Comparison of ENCODE assay signal across 9 mouse cellular contexts in the genomic region with DNA sequence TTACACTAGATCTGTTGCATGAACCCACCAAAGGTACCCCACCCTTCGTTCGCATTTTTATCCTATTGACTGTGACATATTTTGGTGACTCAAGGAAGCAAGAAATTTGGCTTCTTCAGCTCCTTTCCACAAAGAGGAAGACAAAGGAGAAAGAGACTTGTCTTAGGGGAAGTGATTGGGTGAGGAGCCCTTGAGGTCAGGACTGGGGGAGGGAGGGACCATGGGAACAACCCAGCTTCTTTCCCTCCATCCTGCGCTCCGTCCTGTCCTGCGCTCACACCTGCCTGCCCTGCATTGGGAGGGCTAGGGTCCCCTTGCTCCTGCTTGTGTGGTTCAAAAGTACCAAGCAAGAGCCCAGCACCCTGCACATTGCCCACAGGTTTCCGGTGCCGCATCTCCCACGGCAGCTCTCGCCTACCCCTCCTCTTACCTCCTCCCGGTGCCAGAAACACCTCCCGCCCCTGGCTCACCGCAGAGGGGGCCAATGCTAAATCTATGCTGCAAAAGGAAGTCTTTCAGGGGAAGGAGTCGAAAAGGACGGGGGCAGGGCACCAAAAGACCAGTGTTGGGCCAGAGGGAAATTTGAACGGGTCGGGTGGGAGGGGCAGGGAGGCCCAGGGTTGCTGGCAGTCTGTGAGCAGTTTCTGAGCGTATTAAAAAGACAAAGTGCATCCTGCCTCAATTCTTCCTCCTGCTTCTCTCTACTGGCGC. TPM values are rescaled to one million over a fixed set of nuclear protein-coding genes. Genes with fewer than 3 reads are reported as not detected.
DNase-seq lines count a peak whose midpoint lies in the region; ATAC-seq and TF ChIP-seq lines count a peak whose summit lies in the region.
"Had no signal": no experiment of that assay in that cellular context is flagged by ENCODE, and none has a peak within 500 bp of the region (broad histone marks: within the 10 kb centered on the region; RNA-seq: fewer than 3 reads in every experiment).

No protein-coding gene starts in this region.

- no peaks in the 10 kb centered on the region for H3K27me3 ChIP-seq in embryonic facial prominence, embryonic 13.5 days
- H3K27me3 ChIP-seq in intestine, embryonic 16.5 days (replicated peaks; ENCODE audit: control insufficient read depth, insufficient read depth, low read length): no peaks in the 10 kb centered on the region

- TF ChIP-seq CTCF in layer of hippocampus, adult 2 months (conservative IDR thresholded peaks at IDR 0.05): no peak

- H3K4me1 ChIP-seq in embryonic facial prominence, embryonic 13.5 days: peaks cover 16% of the 10 kb centered on the region
- H3K4me1 ChIP-seq in intestine, embryonic 16.5 days (ENCODE audit: control insufficient read depth, insufficient read depth, low read length): no peaks in the 10 kb centered on the region; the same call in 1 of the 2 replicates

- peak overlapping the region; percentile 37; the same call in 1 of the 2 replicates for H3K4me3 ChIP-seq in layer of hippocampus, adult 2 months
- H3K4me3 ChIP-seq in embryonic facial prominence, embryonic 13.5 days: peak overlapping the region; percentile 37
- peak overlapping the region; percentile 13; the same call in 1 of the 2 replicates for H3K4me3 ChIP-seq in intestine, embryonic 16.5 days (ENCODE audit: low read length)
- H3K4me3 ChIP-seq: myocyte had no signal

- H3K27ac ChIP-seq in layer of hippocampus, adult 2 months: peak overlapping the region; percentile 10; the same call in 1 of the 2 replicates
- H3K27ac ChIP-seq in embryonic facial prominence, embryonic 13.5 days: no peak overlapping the region
- H3K27ac ChIP-seq in intestine, embryonic 16.5 days (ENCODE audit: low read length): no peak overlapping the region

- WGBS in embryonic facial prominence, embryonic 13.5 days: 9% methylated on average over 18 of the region's 18 CpGs
- WGBS in intestine, embryonic 16.5 days: 17% methylated on average over 18 of the region's 18 CpGs

- H3K9ac ChIP-seq in embryonic facial prominence, embryonic 13.5 days: peak overlapping the region; percentile 66
- peak overlapping the region; percentile 38 for H3K9ac ChIP-seq in intestine, embryonic 16.5 days (ENCODE audit: low read depth, low read length)

- no peaks in the 10 kb centered on the region for H3K9me3 ChIP-seq in embryonic facial prominence, embryonic 13.5 days
- no peaks in the 10 kb centered on the region for H3K9me3 ChIP-seq in intestine, embryonic 16.5 days (ENCODE audit: control insufficient read depth, low read length)

- peak overlapping the region; percentile 66 for H3K4me2 ChIP-seq in embryonic facial prominence, embryonic 13.5 days
- H3K4me2 ChIP-seq in intestine, embryonic 16.5 days (ENCODE audit: low read depth, low read length): peak overlapping the region; percentile 45

- H3K36me3 ChIP-seq in embryonic facial prominence, embryonic 13.5 days: no peaks in the 10 kb centered on the region
- no peaks in the 10 kb centered on the region for H3K36me3 ChIP-seq in intestine, embryonic 16.5 days (ENCODE audit: control insufficient read depth, insufficient read depth, low read length)

- no peak for DNase-seq in layer of hippocampus, adult 2 months (ENCODE audit: low spot score in 2 of 2)
- DNase-seq in layer of hippocampus, adult 11-12 months (ENCODE audit: low spot score): no peak
- DNase-seq in urinary bladder, adult 18-20 months (ENCODE audit: low spot score in 2 of 2): no peak
- DNase-seq in gastrocnemius, postnatal 10 days: no peak

- ATAC-seq in embryonic facial prominence, embryonic 13.5 days (ENCODE audit: insufficient number of reproducible peaks, insufficient read depth, low FRiP score, low TSS enrichment, low read depth): peak; percentile 49; the same call in 1 of the 2 replicates
- peak; percentile 14; the same call in 1 of the 2 replicates for ATAC-seq in intestine, embryonic 16.5 days
- peak; percentile 37 for ATAC-seq in monocyte, adult 5-6 weeks (replicated peaks; ENCODE audit: insufficient number of reproducible peaks, low FRiP score, low TSS enrichment, poor library complexity, severe bottlenecking)
- ATAC-seq in cerebellum, adult (ENCODE audit: insufficient number of reproducible peaks, low FRiP score, low TSS enrichment): no peak

RNA-seq across cellular contexts. Expression of gene Fam207a, which starts 6.6 kb away (rescaled TPM):
- 10 to 100 TPM; 32.8 to 35.2 TPM for total RNA-seq in layer of hippocampus, adult 2 months (2021)
- polyA plus RNA-seq in embryonic facial prominence, embryonic 13.5 days (2015; fragmentation: Nextera tagmentation; extraction: Ambion mirVana): 38.4 and 41.5 TPM in 2 replicates
- polyA plus RNA-seq in intestine, embryonic 16.5 days (2015; fragmentation: Nextera tagmentation; extraction: Ambion mirVana): 39.0 and 43.8 TPM in 2 replicates
- total RNA-seq in monocyte, adult 5-6 weeks (2017): 24.9 to 35.4 TPM (median 27.8 TPM) in 3 replicates
- total RNA-seq in gastrocnemius, postnatal 10 days (2021): 10 to 100 TPM in 1 of 2 experiments, 1 to 10 TPM in 1; 9.9 to 10.4 TPM

RNA-seq across cellular contexts. Expression of gene Itgb2, which starts 7.9 kb away (rescaled TPM):
- 1 to 10 TPM; 3.3 to 4.6 TPM for total RNA-seq in layer of hippocampus, adult 2 months (2021)
- 1.3 TPM in 2 replicates for polyA plus RNA-seq in embryonic facial prominence, embryonic 13.5 days (2015; fragmentation: Nextera tagmentation; extraction: Ambion mirVana)
- 3.8 and 3.9 TPM in 2 replicates for polyA plus RNA-seq in intestine, embryonic 16.5 days (2015; fragmentation: Nextera tagmentation; extraction: Ambion mirVana)
- total RNA-seq in monocyte, adult 5-6 weeks (2017): 1,034 to 1,189 TPM (median 1,065 TPM) in 3 replicates
- 1 to 10 TPM; 2.1 to 4.5 TPM for total RNA-seq in gastrocnemius, postnatal 10 days (2021)

RNA-seq across cellular contexts. Expression of gene Pttg1ip, which starts 59.3 kb away (rescaled TPM):
- total RNA-seq in layer of hippocampus, adult 2 months (2021): 10 to 100 TPM; 76.9 to 77.5 TPM
- 104 and 109 TPM in 2 replicates for polyA plus RNA-seq in embryonic facial prominence, embryonic 13.5 days (2015; fragmentation: Nextera tagmentation; extraction: Ambion mirVana)
- 177 and 181 TPM in 2 replicates for polyA plus RNA-seq in intestine, embryonic 16.5 days (2015; fragmentation: Nextera tagmentation; extraction: Ambion mirVana)
- 79.9 to 128 TPM (median 104 TPM) in 3 replicates for total RNA-seq in monocyte, adult 5-6 weeks (2017)
- total RNA-seq in gastrocnemius, postnatal 10 days (2021): 10 to 100 TPM; 70.2 to 71.3 TPM

Comparison
In these comparisons a context has a peak if more than half of its experiments do, and no peak if none do; other contexts are left out.
1. RNA of gene Itgb2, which starts 7.9 kb away (total RNA-seq): 1,034 to 1,189 TPM in monocyte, adult 5-6 weeks; 3.3 to 4.6 TPM in layer of hippocampus, adult 2 months and 2.1 to 4.5 TPM in gastrocnemius, postnatal 10 days; every median in the first group is over 100 times any median in the second.
2. Peak in every context shown above with its lines, with median percentiles within 50 percentile points of each other: H3K4me3 ChIP-seq.